Mouse (Mus musculus): ENCODE data around the gene Ccdc60. TPM values are rescaled to one million over a fixed set of nuclear protein-coding genes. Genes with fewer than 3 reads are reported as not detected.
A peak's percentile ranks its signal among the peaks of the same experiment; 100 is the strongest.

Ccdc60 gene
- polyA plus RNA-seq, 1 experiment from 2014 or later, result 0.39 TPM

DNA sequence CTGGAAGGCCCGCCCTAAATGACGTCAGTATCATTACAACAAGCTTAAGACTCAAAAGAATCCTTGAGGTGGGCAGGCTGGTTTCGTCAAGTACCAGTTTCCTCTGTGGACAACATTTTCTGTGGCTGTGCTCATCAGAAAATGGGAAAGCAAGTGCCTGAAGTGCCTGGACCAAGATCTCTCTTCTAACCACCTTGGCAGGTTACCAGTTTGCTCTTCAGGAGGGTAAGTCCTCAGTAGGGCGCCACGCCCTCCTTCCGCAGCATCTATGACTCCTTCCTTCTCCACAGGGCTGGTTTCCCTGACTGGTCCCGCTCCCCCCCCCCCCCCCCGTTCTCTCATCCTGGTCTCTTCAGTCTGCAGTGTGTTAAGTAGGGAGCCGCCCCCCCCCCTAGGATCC is 45.2 kb downstream of the Ccdc60 start:
- no peaks in the 10 kb centered on the region for H3K27me3 ChIP-seq (ENCODE audit: insufficient read depth, low read length)
- H3K4me2 ChIP-seq (ENCODE audit: low read length), result no peak overlapping the region
- H3K9ac ChIP-seq (ENCODE audit: low read depth, low read length), result no peak overlapping the region
- H3K36me3 ChIP-seq (ENCODE audit: insufficient read depth, low read length), result no peaks in the 10 kb centered on the region
- H3K27ac ChIP-seq, result no peak overlapping the region
- no peak overlapping the region for H3K4me3 ChIP-seq (replicated peaks; ENCODE audit: low read depth, low read length)
- 70% methylated on average over 7 of the region's 9 CpGs for WGBS
- DNase-seq (ENCODE audit: low spot score) (no peak), ATAC-seq (replicated peaks; ENCODE audit: low FRiP score, low read depth) (no peak)
- no peak for TF ChIP-seq CTCF (IDR thresholded peaks at IDR 0.05; ENCODE audit: low read depth)
- H3K4me1 ChIP-seq (replicated peaks; ENCODE audit: insufficient read depth, low read length), result no peaks in the 10 kb centered on the region
- no peaks in the 10 kb centered on the region for H3K9me3 ChIP-seq (replicated peaks; ENCODE audit: low read length)

- Histone ChIP-seq H3K9ac (ENCODE audit: low read depth, low read length) (no peak overlapping the region), H3K36me3 (ENCODE audit: insufficient read depth, low read length) (no peaks in the 10 kb centered on the region), H3K27me3 (ENCODE audit: insufficient read depth, low read length) (no peaks in the 10 kb centered on the region), H3K4me1 (replicated peaks; ENCODE audit: insufficient read depth, low read length) (no peaks in the 10 kb centered on the region), H3K4me3 (replicated peaks; ENCODE audit: low read depth, low read length) (no peak overlapping the region), H3K9me3 (replicated peaks; ENCODE audit: low read length) (no peaks in the 10 kb centered on the region), H3K27ac (no peak overlapping the region), H3K4me2 (ENCODE audit: low read length) (peak overlapping the region; percentile 31)
- WGBS, result 27% methylated on average over 19 of the region's 19 CpGs
- DNase-seq (ENCODE audit: low spot score) (peak; percentile 85), ATAC-seq (replicated peaks; ENCODE audit: low FRiP score, low read depth) (no peak)
- peak; percentile 87 for TF ChIP-seq CTCF (IDR thresholded peaks at IDR 0.05; ENCODE audit: low read depth)
Observed at GRCm38 (mm10) chr5:116231841-116232643, 56.7 kb downstream of the Ccdc60 start.

GRCm38 (mm10) chr5:116228414-116228813 is 60.4 kb downstream of the Ccdc60 start:
- 79% methylated on average over 6 of the region's 6 CpGs for WGBS
- no peak overlapping the region for H3K4me2 ChIP-seq (ENCODE audit: low read length)
- H3K9ac ChIP-seq (ENCODE audit: low read depth, low read length), result no peak overlapping the region
- ATAC-seq (replicated peaks; ENCODE audit: low FRiP score, low read depth), result no peak
- no peaks in the 10 kb centered on the region for H3K4me1 ChIP-seq (replicated peaks; ENCODE audit: insufficient read depth, low read length)
- no peaks in the 10 kb centered on the region for H3K36me3 ChIP-seq (ENCODE audit: insufficient read depth, low read length)
- H3K27ac ChIP-seq, result no peak overlapping the region
- no peak overlapping the region for H3K4me3 ChIP-seq (replicated peaks; ENCODE audit: low read depth, low read length)
- no peak for DNase-seq (ENCODE audit: low spot score)
- H3K9me3 ChIP-seq (replicated peaks; ENCODE audit: low read length), result no peaks in the 10 kb centered on the region
- TF ChIP-seq CTCF (IDR thresholded peaks at IDR 0.05; ENCODE audit: low read depth), result no peak
- H3K27me3 ChIP-seq (ENCODE audit: insufficient read depth, low read length), result no peaks in the 10 kb centered on the region

- Histone ChIP-seq H3K4me2 (ENCODE audit: low read length) (no peak overlapping the region), H3K9ac (ENCODE audit: low read depth, low read length) (no peak overlapping the region), H3K36me3 (ENCODE audit: insufficient read depth, low read length) (no peaks in the 10 kb centered on the region), H3K4me1 (replicated peaks; ENCODE audit: insufficient read depth, low read length) (no peaks in the 10 kb centered on the region), H3K4me3 (replicated peaks; ENCODE audit: low read depth, low read length) (no peak overlapping the region), H3K9me3 (replicated peaks; ENCODE audit: low read length) (no peaks in the 10 kb centered on the region), H3K27me3 (ENCODE audit: insufficient read depth, low read length) (no peaks in the 10 kb centered on the region), H3K27ac (no peak overlapping the region)
- TF ChIP-seq CTCF (IDR thresholded peaks at IDR 0.05; ENCODE audit: low read depth), result no peak
- ATAC-seq (replicated peaks; ENCODE audit: low FRiP score, low read depth) (no peak), DNase-seq (ENCODE audit: low spot score) (no peak)
- 79% methylated on average over 6 of the region's 6 CpGs for WGBS
Observed at GRCm38 (mm10) chr5:116224023-116224422, 64.8 kb downstream of the Ccdc60 start.

- ATAC-seq (replicated peaks; ENCODE audit: low FRiP score, low read depth) (no peak), DNase-seq (ENCODE audit: low spot score) (no peak)
- no peak overlapping the region for H3K4me3 ChIP-seq (replicated peaks; ENCODE audit: low read depth, low read length)
- no peak for TF ChIP-seq CTCF (IDR thresholded peaks at IDR 0.05; ENCODE audit: low read depth)
- H3K27me3 ChIP-seq (ENCODE audit: insufficient read depth, low read length), result no peaks in the 10 kb centered on the region
- H3K9me3 ChIP-seq (replicated peaks; ENCODE audit: low read length), result no peaks in the 10 kb centered on the region
- 96% methylated on average over 3 of the region's 3 CpGs for WGBS
- no peaks in the 10 kb centered on the region for H3K36me3 ChIP-seq (ENCODE audit: insufficient read depth, low read length)
- H3K4me2 ChIP-seq (ENCODE audit: low read length), result no peak overlapping the region
- no peak overlapping the region for H3K9ac ChIP-seq (ENCODE audit: low read depth, low read length)
- no peak overlapping the region for H3K27ac ChIP-seq
- H3K4me1 ChIP-seq (replicated peaks; ENCODE audit: insufficient read depth, low read length), result no peaks in the 10 kb centered on the region
Observed at GRCm38 (mm10) chr5:116221916-116222315, 66.9 kb downstream of the Ccdc60 start.

DNA sequence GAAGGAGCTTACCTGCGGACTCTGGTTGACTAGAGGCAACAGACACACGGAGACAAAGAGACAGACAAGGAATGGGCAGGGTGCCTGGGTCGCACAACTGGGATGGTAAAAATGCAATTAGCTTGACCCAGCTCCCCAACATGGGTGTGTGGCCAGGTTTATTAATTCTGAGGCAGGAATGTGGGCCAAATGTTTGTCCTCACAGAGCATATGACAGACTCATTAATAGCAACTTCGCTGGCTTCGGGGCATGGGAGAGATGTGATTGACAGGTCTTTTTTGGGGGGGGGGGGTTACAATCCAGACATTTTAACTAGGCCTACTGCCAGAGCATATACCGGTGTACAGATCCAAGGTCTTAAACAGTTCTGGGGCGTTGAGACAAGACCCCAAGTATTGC is 69.5 kb downstream of the Ccdc60 start:
- Histone ChIP-seq H3K36me3 (ENCODE audit: insufficient read depth, low read length) (no peaks in the 10 kb centered on the region), H3K4me2 (ENCODE audit: low read length) (no peak overlapping the region), H3K9me3 (replicated peaks; ENCODE audit: low read length) (no peaks in the 10 kb centered on the region), H3K27ac (no peak overlapping the region), H3K27me3 (ENCODE audit: insufficient read depth, low read length) (no peaks in the 10 kb centered on the region), H3K9ac (ENCODE audit: low read depth, low read length) (no peak overlapping the region), H3K4me3 (replicated peaks; ENCODE audit: low read depth, low read length) (no peak overlapping the region), H3K4me1 (replicated peaks; ENCODE audit: insufficient read depth, low read length) (no peaks in the 10 kb centered on the region)
- DNase-seq (ENCODE audit: low spot score) (no peak), ATAC-seq (replicated peaks; ENCODE audit: low FRiP score, low read depth) (no peak)
- 74% methylated on average over 7 of the region's 7 CpGs for WGBS
- TF ChIP-seq CTCF (IDR thresholded peaks at IDR 0.05; ENCODE audit: low read depth), result no peak

All from kidney, postnatal 0 days (tissue).